Mouse (Mus musculus): ENCODE results near the gene Bicra. TPM values are rescaled to one million over a fixed set of nuclear protein-coding genes. Genes with fewer than 3 reads are reported as not detected.

Bicra gene
- polyA plus RNA-seq, 1 experiment from 2014 or later: 1.9 TPM

- Histone ChIP-seq H3K4me1 (ENCODE audit: control insufficient read depth, low read depth, low read length) (peaks cover 48% of the 10 kb centered on the region), H3K4me3 (ENCODE audit: low read depth, low read length) (no peak overlapping the region), H3K9ac (ENCODE audit: low read depth, low read length) (peak overlapping the region; percentile 12; the same call in 1 of the 2 replicates), H3K4me2 (ENCODE audit: low read depth, low read length) (no peak overlapping the region), H3K27ac (ENCODE audit: low read length) (peak overlapping the region; percentile 90; the same call in 1 of the 2 replicates), H3K27me3 (ENCODE audit: control insufficient read depth, insufficient read depth, low read depth, low read length) (no peaks in the 10 kb centered on the region), H3K9me3 (replicated peaks; ENCODE audit: control insufficient read depth, low read length) (no peaks in the 10 kb centered on the region), H3K36me3 (ENCODE audit: control insufficient read depth, insufficient read depth) (no peaks in the 10 kb centered on the region)
- 59% methylated on average over 5 of the region's 5 CpGs for WGBS (ENCODE audit: insufficient replicate concordance)
- ATAC-seq (ENCODE audit: low read depth): no peak
Measured at GRCm38 (mm10) chr7:16044531-16044930, 3.2 kb downstream of the Bicra start.

- Histone ChIP-seq H3K4me1 (ENCODE audit: control insufficient read depth, low read depth, low read length) (peaks cover 48% of the 10 kb centered on the region), H3K27me3 (ENCODE audit: control insufficient read depth, insufficient read depth, low read depth, low read length) (no peaks in the 10 kb centered on the region), H3K9ac (ENCODE audit: low read depth, low read length) (peak overlapping the region; percentile 7; the same call in 1 of the 2 replicates), H3K4me2 (ENCODE audit: low read depth, low read length) (peak overlapping the region; percentile 25; the same call in 1 of the 2 replicates), H3K36me3 (ENCODE audit: control insufficient read depth, insufficient read depth) (no peaks in the 10 kb centered on the region), H3K27ac (ENCODE audit: low read length) (peak overlapping the region; percentile 18), H3K9me3 (replicated peaks; ENCODE audit: control insufficient read depth, low read length) (no peaks in the 10 kb centered on the region), H3K4me3 (ENCODE audit: low read depth, low read length) (no peak overlapping the region)
- ATAC-seq (ENCODE audit: low read depth): no peak
- 50% methylated on average over 3 of the region's 3 CpGs for WGBS (ENCODE audit: insufficient replicate concordance)
Measured at GRCm38 (mm10) chr7:16043861-16044435, 3.8 kb downstream of the Bicra start.

GRCm38 (mm10) chr7:16042850-16043775 is 4.6 kb downstream of the Bicra start:
- Histone ChIP-seq H3K9ac (ENCODE audit: low read depth, low read length) (no peak overlapping the region), H3K4me1 (ENCODE audit: control insufficient read depth, low read depth, low read length) (peaks cover 48% of the 10 kb centered on the region), H3K27ac (ENCODE audit: low read length) (peak overlapping the region; percentile 18; the same call in 1 of the 2 replicates), H3K4me2 (ENCODE audit: low read depth, low read length) (peak overlapping the region; percentile 25; the same call in 1 of the 2 replicates), H3K9me3 (replicated peaks; ENCODE audit: control insufficient read depth, low read length) (no peaks in the 10 kb centered on the region), H3K36me3 (ENCODE audit: control insufficient read depth, insufficient read depth) (no peaks in the 10 kb centered on the region), H3K4me3 (ENCODE audit: low read depth, low read length) (no peak overlapping the region), H3K27me3 (ENCODE audit: control insufficient read depth, insufficient read depth, low read depth, low read length) (no peaks in the 10 kb centered on the region)
- ATAC-seq (ENCODE audit: low read depth): no peak
- WGBS (ENCODE audit: insufficient replicate concordance): 49% methylated on average over 10 of the region's 10 CpGs

GRCm38 (mm10) chr7:16041208-16041607 is 6.5 kb downstream of the Bicra start:
- no peak for ATAC-seq (ENCODE audit: low read depth)
- Histone ChIP-seq H3K9me3 (replicated peaks; ENCODE audit: control insufficient read depth, low read length) (no peaks in the 10 kb centered on the region), H3K4me1 (ENCODE audit: control insufficient read depth, low read depth, low read length) (peaks cover 42% of the 10 kb centered on the region), H3K36me3 (ENCODE audit: control insufficient read depth, insufficient read depth) (no peaks in the 10 kb centered on the region), H3K27ac (ENCODE audit: low read length) (no peak overlapping the region), H3K9ac (ENCODE audit: low read depth, low read length) (no peak overlapping the region), H3K4me3 (ENCODE audit: low read depth, low read length) (no peak overlapping the region), H3K4me2 (ENCODE audit: low read depth, low read length) (no peak overlapping the region), H3K27me3 (ENCODE audit: control insufficient read depth, insufficient read depth, low read depth, low read length) (no peaks in the 10 kb centered on the region)
- 76% methylated on average over 2 of the region's 2 CpGs for WGBS (ENCODE audit: insufficient replicate concordance)

GRCm38 (mm10) chr7:16039363-16039762 is 8.4 kb downstream of the Bicra start:
- WGBS (ENCODE audit: insufficient replicate concordance): 45% methylated on average over 5 of the region's 5 CpGs
- H3K27ac ChIP-seq (ENCODE audit: low read length): no peak overlapping the region
- H3K4me2 ChIP-seq (ENCODE audit: low read depth, low read length): no peak overlapping the region
- H3K4me3 ChIP-seq (ENCODE audit: low read depth, low read length): no peak overlapping the region
- no peaks in the 10 kb centered on the region for H3K36me3 ChIP-seq (ENCODE audit: control insufficient read depth, insufficient read depth)
- no peak for ATAC-seq (ENCODE audit: low read depth)
- peaks cover 24% of the 10 kb centered on the region for H3K4me1 ChIP-seq (ENCODE audit: control insufficient read depth, low read depth, low read length)
- H3K27me3 ChIP-seq (ENCODE audit: control insufficient read depth, insufficient read depth, low read depth, low read length): no peaks in the 10 kb centered on the region
- H3K9me3 ChIP-seq (replicated peaks; ENCODE audit: control insufficient read depth, low read length): no peaks in the 10 kb centered on the region
- H3K9ac ChIP-seq (ENCODE audit: low read depth, low read length): 0 out of 2 replicates have a peak overlapping the region, but pooled peaks have one; percentile 7

- no peak overlapping the region for H3K9ac ChIP-seq (ENCODE audit: low read depth, low read length)
- H3K4me3 ChIP-seq (ENCODE audit: low read depth, low read length): no peak overlapping the region
- H3K4me2 ChIP-seq (ENCODE audit: low read depth, low read length): no peak overlapping the region
- 79% methylated on average over 6 of the region's 6 CpGs for WGBS (ENCODE audit: insufficient replicate concordance)
- no peak overlapping the region for H3K27ac ChIP-seq (ENCODE audit: low read length)
- no peak for ATAC-seq (ENCODE audit: low read depth)
- H3K36me3 ChIP-seq (ENCODE audit: control insufficient read depth, insufficient read depth): no peaks in the 10 kb centered on the region
- H3K4me1 ChIP-seq (ENCODE audit: control insufficient read depth, low read depth, low read length): peaks cover 17% of the 10 kb centered on the region
- H3K9me3 ChIP-seq (replicated peaks; ENCODE audit: control insufficient read depth, low read length): no peaks in the 10 kb centered on the region
- no peaks in the 10 kb centered on the region for H3K27me3 ChIP-seq (ENCODE audit: control insufficient read depth, insufficient read depth, low read depth, low read length)
Measured at GRCm38 (mm10) chr7:16036972-16037371, 10.7 kb downstream of the Bicra start.

- ATAC-seq (ENCODE audit: low read depth): no peak
- H3K27me3 ChIP-seq (ENCODE audit: control insufficient read depth, insufficient read depth, low read depth, low read length): no peaks in the 10 kb centered on the region
- no peak overlapping the region for H3K9ac ChIP-seq (ENCODE audit: low read depth, low read length)
- peaks cover 6% of the 10 kb centered on the region for H3K4me1 ChIP-seq (ENCODE audit: control insufficient read depth, low read depth, low read length)
- H3K36me3 ChIP-seq (ENCODE audit: control insufficient read depth, insufficient read depth): no peaks in the 10 kb centered on the region
- no peak overlapping the region for H3K4me2 ChIP-seq (ENCODE audit: low read depth, low read length)
- 72% methylated on average over 8 of the region's 8 CpGs for WGBS (ENCODE audit: insufficient replicate concordance)
- H3K4me3 ChIP-seq (ENCODE audit: low read depth, low read length): no peak overlapping the region
- no peaks in the 10 kb centered on the region for H3K9me3 ChIP-seq (replicated peaks; ENCODE audit: control insufficient read depth, low read length)
- H3K27ac ChIP-seq (ENCODE audit: low read length): no peak overlapping the region
Measured at GRCm38 (mm10) chr7:16033580-16034461, 13.9 kb downstream of the Bicra start.

GRCm38 (mm10) chr7:16033059-16033458 is 14.7 kb downstream of the Bicra start:
- Histone ChIP-seq H3K9me3 (replicated peaks; ENCODE audit: control insufficient read depth, low read length) (no peaks in the 10 kb centered on the region), H3K9ac (ENCODE audit: low read depth, low read length) (no peak overlapping the region), H3K4me2 (ENCODE audit: low read depth, low read length) (no peak overlapping the region), H3K4me3 (ENCODE audit: low read depth, low read length) (no peak overlapping the region), H3K36me3 (ENCODE audit: control insufficient read depth, insufficient read depth) (no peaks in the 10 kb centered on the region), H3K27ac (ENCODE audit: low read length) (no peak overlapping the region), H3K27me3 (ENCODE audit: control insufficient read depth, insufficient read depth, low read depth, low read length) (no peaks in the 10 kb centered on the region), H3K4me1 (ENCODE audit: control insufficient read depth, low read depth, low read length) (peaks cover 6% of the 10 kb centered on the region)
- WGBS (ENCODE audit: insufficient replicate concordance): 69% methylated on average over 1 of the region's 1 CpGs
- no peak for ATAC-seq (ENCODE audit: low read depth)

Data from liver, embryonic 16.5 days (tissue).